Mouse (Mus musculus) lung, adult 2 months (tissue): Measurements from ENCODE around the gene Gm10762.

ENCODE experiments used
- CTCF ChIP-seq: fragments of 200-500 bp; IDR thresholded peaks from 2 replicates; pipeline ENCODE4 v1.5.1; 2011; ENCODE audit warnings: mild to moderate bottlenecking, low read length, control low read depth; ENCODE audit not compliant: insufficient read depth
- POLR2A ChIP-seq: fragments of 200-500 bp; IDR thresholded peaks from 2 replicates; pipeline ENCODE4 v1.6.1; 2011; ENCODE audit warnings: low read depth, mild to moderate bottlenecking, control low read depth, low read length, borderline replicate concordance; ENCODE audit errors: extremely low read depth

GRCm38 (mm10) chr2:128930704-128931103 lies 36.8 kb downstream of the Gm10762 start:
- no peak for TF ChIP-seq CTCF
- TF ChIP-seq POLR2A: no peak
